In the genomic region with DNA sequence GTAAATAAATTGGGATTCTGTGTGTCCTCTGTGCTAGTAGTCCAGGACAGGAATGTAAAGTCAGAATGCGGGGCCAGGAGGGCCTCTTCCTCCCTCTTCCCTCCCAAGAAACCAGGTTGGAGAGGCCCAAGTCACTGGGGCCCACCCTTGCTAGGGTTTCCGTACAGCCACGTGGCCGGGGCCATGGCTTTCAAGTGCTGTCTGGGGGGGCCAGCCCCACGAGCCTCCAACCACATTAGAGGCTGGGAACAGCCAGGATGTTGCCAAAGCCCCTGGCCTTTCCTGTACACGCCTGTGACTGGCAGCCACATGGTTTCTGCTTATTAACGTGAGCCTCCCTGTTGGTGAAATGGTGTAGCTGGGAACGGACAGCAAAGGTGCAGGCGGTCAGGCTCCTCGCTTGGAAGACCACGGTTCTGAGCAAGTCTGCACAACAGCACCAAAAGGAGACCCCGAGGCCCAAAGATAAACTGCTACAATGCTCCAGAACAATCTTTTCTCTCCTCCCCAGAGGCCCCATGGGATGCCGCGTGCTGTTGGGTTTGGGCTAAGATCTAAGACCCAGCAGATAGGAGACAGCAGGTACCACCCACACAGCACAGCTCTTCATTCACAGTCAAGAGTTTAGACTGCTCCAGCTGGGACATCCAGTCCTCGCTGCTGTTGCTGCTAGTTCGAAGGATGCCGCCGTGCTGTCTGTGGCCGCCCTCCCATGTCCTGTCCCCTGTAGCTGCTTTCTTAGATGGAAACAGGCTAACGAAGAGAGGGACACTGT, we compare ENCODE assay signal across 12 mouse cellular contexts. TPM values are rescaled to one million over a fixed set of nuclear protein-coding genes. Genes with fewer than 3 reads are reported as not detected.
DNase-seq lines count a peak whose midpoint lies in the region; ATAC-seq and TF ChIP-seq lines count a peak whose summit lies in the region.
"Had no signal": no experiment of that assay in that cellular context is flagged by ENCODE, and none has a peak within 500 bp of the region (broad histone marks: within the 10 kb centered on the region; RNA-seq: fewer than 3 reads in every experiment).

No protein-coding gene starts in this region.

- H3K9ac ChIP-seq in ES-E14 (ENCODE audit: insufficient read depth, low read depth, low read length, poor library complexity, severe bottlenecking), result peak overlapping the region; percentile 38; the same call in 1 of the 2 replicates
- no peak overlapping the region for H3K9ac ChIP-seq in hindbrain, embryonic 12.5 days

- WGBS in hindbrain, embryonic 12.5 days, result 81% methylated on average over 20 of the region's 20 CpGs

- peaks cover 54% of the 10 kb centered on the region; the same call in 1 of the 2 replicates for H3K36me3 ChIP-seq in ES-E14 (ENCODE audit: control insufficient read depth, insufficient read depth, low read length, poor library complexity, severe bottlenecking)
- H3K36me3 ChIP-seq in hindbrain, embryonic 12.5 days, result peaks cover 94% of the 10 kb centered on the region

- peaks cover 0 to 9% of the 10 kb centered on the region in 2 experiments; a peak in 1 of 4 replicates for H3K4me1 ChIP-seq in ES-E14 (ENCODE audit: control insufficient read depth in 2 of 2, insufficient read depth in 2 of 2, low read length in 2 of 2, poor library complexity in 1 of 2)
- H3K4me1 ChIP-seq in hindbrain, embryonic 12.5 days, result no peaks in the 10 kb centered on the region

- in situ Hi-C loops in ES-E14 (cut with MboI; ENCODE audit: low sequenced_read_pairs in 2 of 2, unreplicated experiment in 2 of 2), result no loop called here

- no peaks in the 10 kb centered on the region for H3K9me3 ChIP-seq in ES-E14 (ENCODE audit: control insufficient read depth, insufficient read depth, low read depth, low read length)
- no peaks in the 10 kb centered on the region for H3K9me3 ChIP-seq in hindbrain, embryonic 12.5 days (replicated peaks)

- peak; percentile 54 to 72 for DNase-seq in left cerebral cortex, postnatal 25 days (ENCODE audit: low spot score in 2 of 2)
- no peak for DNase-seq in left cerebral cortex, postnatal 10 days (ENCODE audit: extremely low spot score in 1 of 2, low spot score in 2 of 2)
- no peak for DNase-seq in ES-E14 (ENCODE audit: low read depth, low spot score)
- peak; percentile 58 for DNase-seq in naive thymus-derived CD4-positive, alpha-beta T cell, adult 2 months (ENCODE audit: low read depth)
- DNase-seq in cerebellum, adult 9-10 months, result no peak
- DNase-seq: cerebellum, postnatal 14 days; heart, adult 2 months; heart, postnatal 36 days; kidney, adult 18-20 months; thymus, adult 2 months had no signal

- H3K27ac ChIP-seq in ES-E14 (ENCODE audit: insufficient read depth, low read depth, low read length, poor library complexity, severe bottlenecking), result no peak overlapping the region
- no peak overlapping the region for H3K27ac ChIP-seq in hindbrain, embryonic 12.5 days
- H3K27ac ChIP-seq: heart, adult 2 months had no signal

- H3K27me3 ChIP-seq in hindbrain, embryonic 12.5 days, result no peaks in the 10 kb centered on the region

- ATAC-seq in inflammation-experienced regulatory T-cells, adult 6 months, result peak; percentile 57
- ATAC-seq in hindbrain, embryonic 12.5 days (ENCODE audit: low FRiP score), result no peak

- H3K4me2 ChIP-seq in hindbrain, embryonic 12.5 days (replicated peaks), result no peak overlapping the region

- intact Hi-C loops in left cerebral cortex, postnatal 25 days (cut with DNase I), result no loop called here
- intact Hi-C loops in left cerebral cortex, postnatal 10 days (cut with DNase I), result no loop called here

- peak overlapping the region in 1 of 2 experiments; percentile 21; a peak in 1 of 4 replicates for H3K4me3 ChIP-seq in ES-E14 (ENCODE audit: insufficient read depth in 1 of 2, low read depth in 1 of 2, low read length in 2 of 2, poor library complexity in 1 of 2, severe bottlenecking in 1 of 2)
- no peak overlapping the region for H3K4me3 ChIP-seq in hindbrain, embryonic 12.5 days
- H3K4me3 ChIP-seq: heart, adult 2 months had no signal

TF ChIP-seq in ES-E14, 5 proteins besides CTCF, POLR2A, EP300 and RAD21:
- TF ChIP-seq CHD2 (IDR thresholded peaks at IDR 0.05; ENCODE audit: low read depth, low read length), result no peak

RNA-seq across cellular contexts. Expression of a gene that starts 54.2 kb away (rescaled TPM):
- 10 to 100 TPM; 20.0 to 25.9 TPM for total RNA-seq in left cerebral cortex, postnatal 25 days (2021)
- 10 to 100 TPM; 28.1 to 37.1 TPM for total RNA-seq in left cerebral cortex, postnatal 10 days (2021)
- total RNA-seq in ES-E14 (2012; rRNA removed), result 6.4 and 8.0 TPM in 2 replicates
- polyA plus RNA-seq in inflammation-experienced regulatory T-cells, adult 6 months (2017; shearing (Covaris generic)), result 100 to 1,000 TPM; 108 to 124 (median 115) TPM
- 16.9 and 19.6 TPM in 2 replicates for polyA plus RNA-seq in hindbrain, embryonic 12.5 days (2016; fragmentation: Nextera tagmentation; extraction: Ambion mirVana)

Comparison
In these comparisons a context has a peak if more than half of its experiments do, and no peak if none do; other contexts are left out.
1. DNase-seq: peak in left cerebral cortex, postnatal 25 days (2 of 2) and naive thymus-derived CD4-positive, alpha-beta T cell, adult 2 months (single experiment); none in left cerebral cortex, postnatal 10 days (0 of 2), ES-E14 (single experiment) and cerebellum, adult 9-10 months (single experiment).